Mouse (Mus musculus) neural tube, embryonic 14.5 days (tissue): ENCODE measurements around the gene Alpk1. TPM values are rescaled to one million over a fixed set of nuclear protein-coding genes. Genes with fewer than 3 reads are reported as not detected.

ENCODE experiments used
- ATAC-seq: fragments of 200-750 bp; cut with Nextera tagmentation; 2 replicates; pipeline ENCODE4 v1.8.0; 2017; ENCODE audit warnings: low read depth, mild to moderate bottlenecking, moderate TSS enrichment, moderate library complexity
- H3K27ac ChIP-seq: fragments of 300-500 bp; sonication (generic); 2 replicates; pipeline ENCODE4 v1.5.1; 2014; ENCODE audit warnings: low read depth, mild to moderate bottlenecking, control low read depth, low read length, moderate library complexity, mixed read lengths
- H3K27me3 ChIP-seq: fragments of 300-500 bp; sonication (generic); 2 replicates; pipeline ENCODE4 v1.6.1; 2014; ENCODE audit warnings: low read length; ENCODE audit not compliant: control insufficient read depth, insufficient read depth
- H3K36me3 ChIP-seq: fragments of 300-500 bp; sonication (generic); 2 replicates; pipeline ENCODE4 v1.6.1; 2014; ENCODE audit warnings: low read length, mixed read lengths; ENCODE audit not compliant: control insufficient read depth, insufficient read depth
- H3K4me1 ChIP-seq: fragments of 300-500 bp; sonication (generic); 2 replicates; pipeline ENCODE4 v1.6.1; 2014; ENCODE audit warnings: low read length; ENCODE audit not compliant: control insufficient read depth, insufficient read depth
- H3K4me2 ChIP-seq: fragments of 300-500 bp; sonication (generic); 2 replicates; pipeline ENCODE4 v1.6.1; 2014; ENCODE audit warnings: mild to moderate bottlenecking, low read depth, low read length, control low read depth
- H3K4me3 ChIP-seq: fragments of 300-500 bp; sonication (generic); 2 replicates; pipeline ENCODE4 v1.5.1; 2014; ENCODE audit warnings: low read depth, low read length, control low read depth, mixed read lengths
- H3K9ac ChIP-seq: fragments of 300-500 bp; sonication (generic); replicated peaks from 2 replicates; pipeline ENCODE4 v1.6.1; 2014; ENCODE audit warnings: low read depth, mild to moderate bottlenecking, control low read depth, low read length, mixed read lengths
- H3K9me3 ChIP-seq: fragments of 300-500 bp; sonication (generic); 2 replicates; pipeline ENCODE4 v1.6.1; 2016; ENCODE audit warnings: low read length; ENCODE audit not compliant: control insufficient read depth
- WGBS: fragments of 180-500 bp; shearing (Covaris S2); extraction: QIAGEN DNeasy Blood & Tissue Kit; methylation state at CpG from one replicate; pipeline ENCODE4 v1.1.7; 2014; 5-methylcytosine and 5-hydroxymethylcytosine counted together
- polyA plus RNA-seq: library from polyadenylated mRNA; unstranded; fragments of >200 nt; fragmentation: Nextera tagmentation; extraction: Ambion mirVana; gene quantifications from 2 replicates; pipeline ENCODE4 v1.2.1, GENCODE M21; 2014

Gene Alpk1
- polyA plus RNA-seq, 1 experiment from 2014 or later = 0.31 TPM

DNA sequence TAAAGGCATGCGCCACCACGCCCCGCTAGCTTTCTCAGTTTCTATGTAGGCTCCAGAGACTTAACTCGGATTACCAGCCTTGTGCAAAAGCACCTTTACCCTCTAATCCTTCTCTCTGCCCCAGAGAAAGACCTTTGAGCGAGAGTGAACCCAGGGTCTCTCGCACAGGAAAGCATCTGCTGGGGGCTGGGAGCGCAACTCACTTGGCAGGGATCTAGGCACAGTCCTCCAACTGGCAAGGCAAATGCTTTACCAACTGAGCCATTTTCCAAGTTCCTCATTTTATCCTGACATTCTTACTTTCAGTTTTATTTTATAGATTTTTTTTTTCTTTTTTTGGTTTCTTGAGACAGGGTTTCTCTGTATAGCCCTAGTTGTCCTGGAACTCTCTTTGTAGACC is 12.7 kb upstream of the Alpk1 start:
- H3K27ac ChIP-seq = no peak overlapping the region
- no peak overlapping the region for H3K4me2 ChIP-seq
- H3K4me1 ChIP-seq = peaks cover 9% of the 10 kb centered on the region; the same call in 1 of the 2 replicates
- H3K4me3 ChIP-seq = no peak overlapping the region
- no peak overlapping the region for H3K9ac ChIP-seq
- H3K36me3 ChIP-seq = no peaks in the 10 kb centered on the region
- H3K9me3 ChIP-seq = no peaks in the 10 kb centered on the region; the same call in 1 of the 2 replicates
- 88% methylated on average over 7 of the region's 7 CpGs for WGBS
- no peak for ATAC-seq
- H3K27me3 ChIP-seq = peaks cover 14% of the 10 kb centered on the region

DNA sequence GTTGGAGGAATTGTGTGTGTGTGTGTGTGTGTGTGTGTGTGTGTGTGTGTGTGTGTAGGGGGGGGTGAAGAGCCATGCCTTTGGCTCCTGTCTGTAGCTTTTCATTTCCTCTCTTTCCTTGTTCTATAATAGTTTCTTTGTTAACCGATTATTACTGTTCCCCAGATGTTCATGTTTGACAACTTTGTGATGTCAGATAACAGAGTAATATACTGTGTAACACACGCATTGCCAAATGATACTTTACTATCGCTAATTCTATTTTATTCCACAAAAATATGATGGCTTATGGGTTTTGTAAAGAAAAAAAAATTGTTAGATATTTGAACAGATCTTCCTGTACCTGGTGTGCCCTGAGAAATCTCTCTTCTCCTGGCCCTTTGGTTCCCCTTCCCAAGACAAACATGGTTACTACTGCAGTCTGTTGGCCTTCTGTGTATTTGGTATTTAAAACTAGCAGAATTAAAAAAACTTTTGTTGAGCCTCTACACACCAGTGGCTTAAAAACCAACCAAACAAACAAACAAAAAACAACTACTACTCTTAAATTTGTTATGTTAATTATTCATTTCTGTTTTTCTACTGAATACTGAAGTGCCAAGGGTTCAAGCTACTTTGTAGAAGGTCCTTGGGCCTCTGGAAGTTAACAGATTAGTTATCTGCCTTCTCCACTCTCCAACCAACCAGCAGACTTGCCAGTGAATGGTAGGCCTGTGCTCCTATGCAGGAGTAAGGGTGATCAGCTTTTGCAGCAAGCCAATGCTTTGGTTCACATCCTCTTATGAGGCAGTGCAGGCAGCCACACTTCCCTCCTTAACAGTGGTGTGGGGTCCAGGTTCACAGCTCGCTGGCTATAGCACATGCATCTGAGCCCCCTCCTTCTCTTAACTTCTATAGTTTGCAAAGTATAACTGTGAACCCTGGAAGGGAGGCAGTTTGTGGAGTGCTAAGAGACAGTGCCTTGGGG is 11.6 kb upstream of the Alpk1 start:
- Histone ChIP-seq H3K9ac (no peak overlapping the region), H3K9me3 (no peaks in the 10 kb centered on the region; the same call in 1 of the 2 replicates), H3K27ac (no peak overlapping the region), H3K4me1 (peaks cover 9% of the 10 kb centered on the region; the same call in 1 of the 2 replicates), H3K4me2 (no peak overlapping the region), H3K4me3 (no peak overlapping the region), H3K36me3 (no peaks in the 10 kb centered on the region), H3K27me3 (peaks cover 14% of the 10 kb centered on the region)
- 59% methylated on average over 4 of the region's 4 CpGs for WGBS
- no peak for ATAC-seq

- 3% methylated on average over 15 of the region's 15 CpGs for WGBS
These were observed 10.7 kb upstream of the Alpk1 start for GRCm38 (mm10) chr3:127791056-127791483.

GRCm38 (mm10) chr3:127790234-127791055 is 10.1 kb upstream of the Alpk1 start:
- Histone ChIP-seq H3K4me2 (peak overlapping the region; percentile 97), H3K27me3 (peaks cover 14% of the 10 kb centered on the region), H3K9ac (peak overlapping the region; percentile 51), H3K36me3 (no peaks in the 10 kb centered on the region), H3K27ac (no peak overlapping the region), H3K9me3 (no peaks in the 10 kb centered on the region), H3K4me3 (peak overlapping the region; percentile 47), H3K4me1 (peaks cover 9% of the 10 kb centered on the region; the same call in 1 of the 2 replicates)
- WGBS = under 1% methylated on average over 34 of the region's 36 CpGs
- peak; percentile 62 for ATAC-seq

More at GRCm38 (mm10) chr3:127791056-127791483, 10.7 kb upstream of the Alpk1 start:
- Histone ChIP-seq H3K4me2 (peak overlapping the region; percentile 97), H3K36me3 (no peaks in the 10 kb centered on the region), H3K4me3 (peak overlapping the region; percentile 47), H3K27me3 (peaks cover 14% of the 10 kb centered on the region), H3K9me3 (no peaks in the 10 kb centered on the region; the same call in 1 of the 2 replicates), H3K4me1 (peaks cover 9% of the 10 kb centered on the region; the same call in 1 of the 2 replicates), H3K9ac (no peak overlapping the region), H3K27ac (no peak overlapping the region)
- ATAC-seq = no peak

- WGBS = under 1% methylated on average over 43 of the region's 44 CpGs
- Histone ChIP-seq H3K36me3 (no peaks in the 10 kb centered on the region), H3K4me2 (peak within 1 kb of the TSS; percentile 97), H3K4me3 (peak within 1 kb of the TSS; percentile 47), H3K4me1 (peaks cover 9% of the 10 kb centered on the region; the same call in 1 of the 2 replicates), H3K27me3 (peaks cover 14% of the 10 kb centered on the region), H3K27ac (no peak within 1 kb of the TSS), H3K9ac (peak within 1 kb of the TSS; percentile 51), H3K9me3 (no peaks in the 10 kb centered on the region)
- peak; percentile 73 for ATAC-seq
These were observed 9.3 kb upstream of the Alpk1 start, which contains the start of gene Tifa for GRCm38 (mm10) chr3:127789500-127790191. Tifa (plus strand) TSS chr3:127789805.

DNA sequence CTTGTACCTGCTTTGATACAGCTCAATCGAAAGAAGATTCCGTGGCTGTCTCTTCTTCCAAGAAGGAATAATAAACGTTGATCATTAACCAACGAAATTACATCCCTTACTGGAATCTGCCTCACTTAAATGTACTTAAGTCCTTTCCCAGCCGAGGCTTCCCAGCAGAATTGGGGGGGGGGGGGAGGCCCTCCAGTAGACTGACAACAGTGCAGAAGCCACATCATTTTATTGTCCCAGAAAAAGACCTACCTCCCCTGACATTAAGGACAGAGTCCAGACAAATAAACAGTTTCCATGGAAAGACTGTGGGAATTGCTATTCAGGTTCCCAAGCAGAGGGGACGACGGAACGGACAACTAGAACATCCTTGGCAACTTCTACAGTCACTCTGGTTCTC is 8.6 kb upstream of the Alpk1 start:
- no peak overlapping the region; the same call in 1 of the 2 replicates for H3K4me2 ChIP-seq
- H3K27ac ChIP-seq = no peak overlapping the region
- H3K4me1 ChIP-seq = peaks cover 9% of the 10 kb centered on the region; the same call in 1 of the 2 replicates
- no peak overlapping the region for H3K4me3 ChIP-seq
- no peaks in the 10 kb centered on the region for H3K36me3 ChIP-seq
- H3K9ac ChIP-seq = no peak overlapping the region
- WGBS = 14% methylated on average over 8 of the region's 8 CpGs
- peaks cover 14% of the 10 kb centered on the region for H3K27me3 ChIP-seq
- H3K9me3 ChIP-seq = no peaks in the 10 kb centered on the region
- ATAC-seq = no peak

GRCm38 (mm10) chr3:127788038-127788437 is 7.7 kb upstream of the Alpk1 start:
- Histone ChIP-seq H3K9me3 (no peaks in the 10 kb centered on the region), H3K4me2 (no peak overlapping the region), H3K36me3 (no peaks in the 10 kb centered on the region), H3K9ac (no peak overlapping the region), H3K27ac (no peak overlapping the region), H3K27me3 (peaks cover 14% of the 10 kb centered on the region), H3K4me3 (no peak overlapping the region), H3K4me1 (peaks cover 9% of the 10 kb centered on the region; the same call in 1 of the 2 replicates)
- 55% methylated on average over 7 of the region's 7 CpGs for WGBS
- no peak for ATAC-seq

GRCm38 (mm10) chr3:127787032-127787431 is 6.7 kb upstream of the Alpk1 start:
- Histone ChIP-seq H3K4me3 (no peak overlapping the region), H3K36me3 (no peaks in the 10 kb centered on the region), H3K9me3 (no peaks in the 10 kb centered on the region), H3K27me3 (peaks cover 10% of the 10 kb centered on the region), H3K4me2 (no peak overlapping the region), H3K9ac (no peak overlapping the region), H3K27ac (no peak overlapping the region), H3K4me1 (peaks cover 9% of the 10 kb centered on the region; the same call in 1 of the 2 replicates)
- no peak for ATAC-seq
